Mouse (Mus musculus) small intestine, adult 2 months (tissue): ENCODE data around the gene Clmp.

ENCODE experiments used
- CTCF ChIP-seq: fragments of 200-500 bp; IDR thresholded peaks from 2 replicates; pipeline ENCODE4 v1.5.1; 2012; ENCODE audit warnings: low read depth, mild to moderate bottlenecking, control low read depth, inconsistent platforms, low read length, moderate library complexity, mixed read lengths; ENCODE audit not compliant: insufficient replicate concordance, insufficient read length; ENCODE audit errors: extremely low read depth
- POLR2A ChIP-seq: fragments of 200-500 bp; IDR thresholded peaks from 2 replicates; pipeline ENCODE4 v1.6.1; 2012; ENCODE audit warnings: low read depth, mild to moderate bottlenecking, control low read depth, inconsistent platforms, low read length, moderate library complexity

- TF ChIP-seq POLR2A: no peak
- no peak for TF ChIP-seq CTCF
Observed at GRCm38 (mm10) chr9:40785452-40785851, 99.7 kb downstream of the Clmp start.
